Mouse (Mus musculus) heart, postnatal 0 days (tissue): ENCODE data around the gene Avpr1b. TPM values are rescaled to one million over a fixed set of nuclear protein-coding genes. Genes with fewer than 3 reads are reported as not detected.

Experiments
- ATAC-seq: fragments of 200-750 bp; cut with Nextera tagmentation; 2 replicates; pipeline ENCODE4 v1.8.0; 2017; ENCODE audit warnings: low read depth, moderate number of reproducible peaks, moderate library complexity; ENCODE audit not compliant: insufficient read depth
- DNase-seq: peaks from one replicate; pipeline ENCODE4 v3.0.0-alpha.2; 2016; ENCODE audit warnings: low spot score
- H3K27ac ChIP-seq: fragments of 300-500 bp; sonication (generic); 2 replicates; pipeline ENCODE4 v1.5.1; 2014; ENCODE audit warnings: low read depth, mild to moderate bottlenecking
- H3K27me3 ChIP-seq: fragments of 300-500 bp; sonication (generic); 2 replicates; pipeline ENCODE4 v1.6.1; 2014; ENCODE audit warnings: low read length, mixed read lengths; ENCODE audit not compliant: control insufficient read depth, insufficient read depth
- H3K36me3 ChIP-seq: fragments of 300-500 bp; sonication (generic); replicated peaks from 2 replicates; pipeline ENCODE4 v1.6.1; 2014; ENCODE audit warnings: low read length, mixed read lengths; ENCODE audit not compliant: control insufficient read depth, insufficient read depth
- H3K4me1 ChIP-seq: fragments of 300-500 bp; sonication (generic); 2 replicates; pipeline ENCODE4 v1.6.1; 2014; ENCODE audit warnings: antibody characterized with exemption; ENCODE audit not compliant: control insufficient read depth, insufficient read depth
- H3K4me2 ChIP-seq: fragments of 300-500 bp; sonication (generic); 2 replicates; pipeline ENCODE4 v1.6.1; 2014; ENCODE audit warnings: low read depth, mild to moderate bottlenecking, low read length, moderate library complexity
- H3K4me3 ChIP-seq: fragments of 300-500 bp; sonication (generic); 2 replicates; pipeline ENCODE4 v1.5.1; 2014; ENCODE audit warnings: low read depth, low read length
- H3K9ac ChIP-seq: fragments of 300-500 bp; sonication (generic); replicated peaks from 2 replicates; pipeline ENCODE4 v1.6.1; 2014; ENCODE audit warnings: low read depth, low read length, mixed read lengths
- H3K9me3 ChIP-seq: fragments of 300-500 bp; sonication (generic); replicated peaks from 2 replicates; pipeline ENCODE4 v1.6.1; 2016; ENCODE audit warnings: low read length; ENCODE audit not compliant: control insufficient read depth
- CTCF ChIP-seq: IDR thresholded peaks from 2 replicates; pipeline ENCODE4 v1.5.1; 2016; ENCODE audit warnings: antibody characterized with exemption, control low read depth, low read depth
- EP300 ChIP-seq: IDR thresholded peaks from 2 replicates; pipeline ENCODE4 v1.6.1; 2016; ENCODE audit warnings: antibody characterized with exemption, low read depth
- WGBS: fragments of 180-500 bp; shearing (Covaris S2); extraction: QIAGEN DNeasy Blood & Tissue Kit; methylation state at CpG from one replicate; pipeline ENCODE4 v1.1.7; 2014; 5-methylcytosine and 5-hydroxymethylcytosine counted together
- polyA plus RNA-seq: library from polyadenylated mRNA; unstranded; fragments of >200 nt; fragmentation: Nextera tagmentation; extraction: Ambion mirVana; gene quantifications from 2 replicates; pipeline ENCODE4 v1.2.1, GENCODE M21; 2015
- total RNA-seq: library from RNA; depleted of rRNA; stranded (reverse); fragments of >200 nt; gene quantifications from 2 replicates; pipeline ENCODE4 v1.2.3, GENCODE M21; 2014; ENCODE audit warnings: low replicate concordance

Avpr1b gene
- total and polyA plus RNA-seq, 2 experiments from 2014 or later: not detected

DNA sequence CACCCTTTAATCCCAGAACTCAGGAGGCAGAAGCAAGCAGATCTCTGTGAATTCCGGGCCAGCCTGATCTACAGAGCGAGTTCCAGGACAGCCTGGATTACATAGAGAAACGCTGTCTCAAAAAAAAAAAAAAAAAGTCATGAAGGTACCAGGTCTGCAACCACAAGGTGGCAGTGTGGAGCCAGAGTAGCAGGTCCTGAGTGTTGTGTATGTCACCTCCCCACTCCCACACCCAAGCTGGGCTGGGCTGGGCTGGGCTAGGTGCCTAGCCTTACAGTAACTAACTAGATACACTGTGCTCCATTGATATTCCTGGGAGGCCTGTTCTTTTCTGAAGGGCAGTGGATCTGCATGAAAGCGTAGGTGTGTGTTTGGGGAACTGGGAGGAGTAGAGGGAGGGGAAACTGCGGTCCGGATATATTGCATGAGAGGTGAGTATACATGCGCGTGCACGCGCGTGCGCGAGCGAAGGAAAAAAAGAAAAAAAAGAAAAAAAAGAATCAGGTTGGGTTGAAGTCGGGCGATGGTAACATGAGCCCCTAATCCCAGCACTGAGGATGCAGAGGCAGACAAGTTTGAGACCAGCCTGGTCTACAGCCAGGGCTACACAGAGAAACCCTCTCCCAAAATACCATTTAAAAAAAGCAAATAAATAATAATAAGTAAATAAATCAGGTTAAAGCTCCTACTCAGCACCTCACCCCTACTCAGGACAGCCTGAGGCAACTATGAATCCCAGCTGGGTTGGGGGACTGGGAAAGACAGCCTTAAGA, 14.5 kb downstream of the Avpr1b start:
- H3K4me1 ChIP-seq: 0 out of 2 replicates have a peak, but pooled peaks cover 6% of the 10 kb centered on the region
- H3K36me3 ChIP-seq: no peaks in the 10 kb centered on the region
- no peak overlapping the region for H3K27ac ChIP-seq
- ATAC-seq (peak; percentile 90), DNase-seq (peak; percentile 73)
- H3K9ac ChIP-seq: no peak overlapping the region
- H3K9me3 ChIP-seq: no peaks in the 10 kb centered on the region
- peak; percentile 78 for TF ChIP-seq CTCF
- TF ChIP-seq EP300: no peak
- no peaks in the 10 kb centered on the region for H3K27me3 ChIP-seq
- H3K4me2 ChIP-seq: no peak overlapping the region
- no peak overlapping the region for H3K4me3 ChIP-seq
- 77% methylated on average over 16 of the region's 16 CpGs for WGBS

DNA sequence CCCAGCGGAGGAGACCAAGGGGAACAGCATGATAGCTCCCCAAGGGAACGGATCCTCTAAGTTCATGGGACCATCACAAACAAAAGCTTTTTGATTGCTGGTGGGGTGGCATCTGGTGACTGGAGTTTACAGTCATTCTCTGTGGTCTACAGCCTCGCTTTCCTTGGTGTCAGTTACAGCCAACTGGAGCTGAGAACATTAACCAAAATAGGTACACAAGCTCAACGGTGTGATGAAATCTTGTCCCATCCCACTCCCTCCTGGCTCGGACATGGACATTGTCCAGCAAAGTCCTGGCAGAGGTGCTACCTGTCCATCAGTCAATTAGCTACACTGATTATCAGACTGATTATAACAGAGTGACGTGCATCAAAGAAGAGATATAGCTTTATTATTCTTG, 15.6 kb downstream of the Avpr1b start:
- Histone ChIP-seq H3K27me3 (no peaks in the 10 kb centered on the region), H3K4me3 (no peak overlapping the region), H3K9ac (no peak overlapping the region), H3K36me3 (no peaks in the 10 kb centered on the region), H3K4me2 (no peak overlapping the region), H3K4me1 (0 out of 2 replicates have a peak, but pooled peaks cover 6% of the 10 kb centered on the region), H3K9me3 (no peaks in the 10 kb centered on the region), H3K27ac (no peak overlapping the region)
- ATAC-seq (no peak), DNase-seq (no peak)
- WGBS: 52% methylated on average over 6 of the region's 6 CpGs
- TF ChIP-seq EP300 (no peak), CTCF (no peak)

DNA sequence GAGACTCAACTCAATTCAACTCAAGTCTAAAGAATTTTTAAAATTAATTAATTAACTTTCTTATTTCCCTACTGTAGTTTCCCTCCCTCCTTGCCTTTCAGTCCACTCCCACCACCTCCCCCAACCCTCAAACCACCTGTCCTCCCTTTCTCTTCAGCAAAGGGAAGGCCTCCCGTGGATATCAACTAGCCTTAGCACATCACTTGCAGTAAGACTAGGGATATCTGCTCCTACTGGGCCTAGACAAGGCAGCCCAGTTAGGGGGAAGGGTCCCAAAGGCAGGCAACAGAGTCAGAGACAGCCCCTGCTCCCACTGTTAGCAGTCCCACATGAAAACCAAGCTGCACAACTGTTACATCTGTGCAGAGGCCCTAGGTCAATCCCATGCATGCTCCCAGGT, 17.1 kb downstream of the Avpr1b start:
- Histone ChIP-seq H3K36me3 (no peaks in the 10 kb centered on the region), H3K27ac (no peak overlapping the region), H3K27me3 (no peaks in the 10 kb centered on the region), H3K4me1 (0 out of 2 replicates have a peak, but pooled peaks cover 6% of the 10 kb centered on the region), H3K9ac (no peak overlapping the region), H3K4me2 (no peak overlapping the region), H3K9me3 (no peaks in the 10 kb centered on the region), H3K4me3 (no peak overlapping the region)
- ATAC-seq: no peak
- no peak for TF ChIP-seq CTCF
- no peak for TF ChIP-seq EP300
- DNase-seq: no peak
- 58% methylated on average over 1 of the region's 1 CpGs for WGBS

DNA sequence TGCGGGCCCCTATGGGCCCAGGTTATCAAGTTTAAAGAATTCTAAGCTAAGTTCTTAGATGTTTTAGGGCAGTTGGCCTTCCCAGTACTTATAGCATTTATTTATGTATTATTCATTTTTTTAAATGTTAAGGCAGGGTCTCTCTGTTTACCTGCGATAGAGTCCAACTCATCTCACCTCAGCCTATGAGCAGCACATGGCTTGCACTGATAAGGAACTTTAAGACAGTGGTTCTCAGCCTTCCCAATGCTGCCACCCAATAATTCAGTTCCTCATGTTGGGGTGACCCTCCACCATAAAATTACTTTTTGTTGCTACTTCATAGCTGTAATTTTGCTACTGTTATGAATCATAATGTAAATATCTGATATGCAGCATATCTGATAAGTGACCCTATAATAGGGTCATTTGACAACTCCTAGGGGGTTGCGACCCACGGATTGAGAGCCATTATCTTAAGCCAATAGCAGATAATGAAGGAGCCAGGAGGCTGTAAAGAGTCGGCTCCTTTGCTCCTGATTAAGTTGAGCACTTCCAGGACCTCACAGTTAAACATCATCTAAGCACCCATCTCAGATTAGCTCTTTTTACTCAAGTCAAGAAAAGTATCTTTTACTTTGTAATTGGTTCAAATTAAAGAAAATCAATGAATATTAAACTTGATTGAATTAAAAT, 17.6 kb downstream of the Avpr1b start:
- H3K4me2 ChIP-seq: no peak overlapping the region
- 0 out of 2 replicates have a peak, but pooled peaks cover 6% of the 10 kb centered on the region for H3K4me1 ChIP-seq
- DNase-seq (no peak), ATAC-seq (no peak)
- TF ChIP-seq CTCF: no peak
- TF ChIP-seq EP300: no peak
- no peak overlapping the region for H3K4me3 ChIP-seq
- no peaks in the 10 kb centered on the region for H3K36me3 ChIP-seq
- no peak overlapping the region for H3K9ac ChIP-seq
- WGBS: 58% methylated on average over 5 of the region's 5 CpGs
- no peak overlapping the region for H3K27ac ChIP-seq
- H3K27me3 ChIP-seq: no peaks in the 10 kb centered on the region
- no peaks in the 10 kb centered on the region for H3K9me3 ChIP-seq

GRCm38 (mm10) chr1:131618576-131618975, 19.5 kb downstream of the Avpr1b start:
- H3K4me2 ChIP-seq: no peak overlapping the region
- H3K27me3 ChIP-seq: no peaks in the 10 kb centered on the region
- H3K4me3 ChIP-seq: no peak overlapping the region
- DNase-seq (no peak), ATAC-seq (no peak)
- no peak overlapping the region for H3K27ac ChIP-seq
- TF ChIP-seq CTCF (no peak), EP300 (no peak)
- 84% methylated on average over 1 of the region's 1 CpGs for WGBS
- 0 out of 2 replicates have a peak, but pooled peaks cover 6% of the 10 kb centered on the region for H3K4me1 ChIP-seq
- no peak overlapping the region for H3K9ac ChIP-seq
- H3K36me3 ChIP-seq: no peaks in the 10 kb centered on the region
- H3K9me3 ChIP-seq: no peaks in the 10 kb centered on the region

DNA sequence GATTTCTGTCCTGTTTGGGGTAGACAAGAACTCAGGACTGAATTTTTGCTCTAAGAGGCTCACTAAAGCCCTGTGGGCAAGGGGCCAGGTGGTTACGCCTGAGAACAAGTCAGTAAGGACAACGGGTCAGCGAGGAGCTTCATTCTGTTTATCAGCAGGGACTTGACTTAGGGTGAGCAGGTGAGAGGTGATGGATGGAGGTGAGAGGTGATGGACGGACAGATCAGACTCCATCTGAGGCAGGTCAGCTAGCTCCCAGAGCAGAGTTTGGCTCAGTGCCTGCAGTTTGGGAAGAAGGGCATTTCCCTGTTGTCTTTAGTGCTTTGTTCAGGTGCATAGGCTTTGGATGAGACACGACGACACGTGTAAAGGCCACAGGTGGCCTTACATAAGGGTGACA, 20.3 kb downstream of the Avpr1b start:
- Histone ChIP-seq H3K9me3 (no peaks in the 10 kb centered on the region), H3K4me1 (0 out of 2 replicates have a peak, but pooled peaks cover 6% of the 10 kb centered on the region), H3K9ac (no peak overlapping the region), H3K27me3 (no peaks in the 10 kb centered on the region), H3K27ac (no peak overlapping the region), H3K4me2 (no peak overlapping the region), H3K4me3 (no peak overlapping the region), H3K36me3 (no peaks in the 10 kb centered on the region)
- DNase-seq (no peak), ATAC-seq (no peak)
- WGBS: 63% methylated on average over 7 of the region's 7 CpGs
- no peak for TF ChIP-seq EP300
- no peak for TF ChIP-seq CTCF
